Mouse (Mus musculus) adrenal gland, postnatal 10 days (tissue): ENCODE data around the gene Letm1. TPM values are rescaled to one million over a fixed set of nuclear protein-coding genes. Genes with fewer than 3 reads are reported as not detected.

Experiments
- DNase-seq: peaks from one replicate; pipeline ENCODE4 v3.0.0; 2021; ENCODE audit warnings: mixed read lengths
- total RNA-seq, 2 experiments: library from RNA; stranded (reverse); gene quantifications; 2 replicates each; pipeline ENCODE4 v1.2.3; 2021

Letm1 gene
- total RNA-seq, 2 experiments from 2014 or later = 160 to 165 TPM

DNA sequence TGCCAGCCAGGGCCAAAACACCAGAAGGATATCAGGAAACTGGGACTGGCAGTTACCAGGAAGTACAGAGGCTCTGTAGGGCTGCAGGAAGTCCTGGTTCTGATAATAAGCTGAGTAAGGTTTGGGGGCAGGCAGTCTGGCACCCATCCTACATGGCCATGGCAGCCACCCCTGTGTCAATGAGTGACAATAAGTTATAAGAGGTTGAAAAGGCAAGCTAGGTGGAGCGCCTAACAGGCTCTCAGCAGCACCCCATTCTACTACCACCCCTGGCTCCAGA, 76.3 kb downstream of the Letm1 start:
- no peak for DNase-seq

DNA sequence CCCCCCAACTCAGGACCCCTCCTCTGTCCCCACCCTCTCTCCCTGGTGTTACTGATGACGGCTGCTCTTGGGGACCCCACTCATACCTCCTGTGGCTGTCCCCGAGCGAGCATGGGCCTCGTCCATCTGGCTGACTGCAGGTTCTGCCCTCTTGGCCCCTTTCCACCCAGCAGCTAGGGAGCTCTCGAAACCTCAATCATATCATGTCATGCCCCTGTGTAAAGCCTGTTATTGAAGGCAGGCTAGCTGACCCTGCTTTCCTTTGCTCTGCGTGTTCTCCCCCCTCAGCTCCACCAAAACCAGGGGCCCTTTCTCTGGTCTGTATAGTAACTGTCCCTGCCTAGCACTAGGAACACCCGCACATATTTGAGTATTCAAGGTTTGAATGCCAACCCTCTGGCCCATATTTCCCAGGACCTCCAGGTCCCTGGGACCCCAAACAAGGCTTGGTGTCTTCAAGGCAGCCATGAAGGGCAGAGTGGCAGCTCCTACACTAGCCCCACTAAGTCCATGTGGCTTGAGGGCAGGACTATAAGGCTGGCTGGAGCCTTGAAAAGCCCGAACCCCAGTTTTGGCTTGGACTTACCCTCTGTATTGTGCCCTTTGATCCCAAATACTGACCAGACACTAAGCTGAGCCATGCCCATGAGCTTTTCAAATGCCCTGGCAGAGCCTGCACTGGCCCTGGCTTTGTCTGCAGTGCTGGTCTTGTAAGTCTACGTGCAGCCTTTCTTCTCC, 76.8 kb downstream of the Letm1 start:
- no peak for DNase-seq

DNA sequence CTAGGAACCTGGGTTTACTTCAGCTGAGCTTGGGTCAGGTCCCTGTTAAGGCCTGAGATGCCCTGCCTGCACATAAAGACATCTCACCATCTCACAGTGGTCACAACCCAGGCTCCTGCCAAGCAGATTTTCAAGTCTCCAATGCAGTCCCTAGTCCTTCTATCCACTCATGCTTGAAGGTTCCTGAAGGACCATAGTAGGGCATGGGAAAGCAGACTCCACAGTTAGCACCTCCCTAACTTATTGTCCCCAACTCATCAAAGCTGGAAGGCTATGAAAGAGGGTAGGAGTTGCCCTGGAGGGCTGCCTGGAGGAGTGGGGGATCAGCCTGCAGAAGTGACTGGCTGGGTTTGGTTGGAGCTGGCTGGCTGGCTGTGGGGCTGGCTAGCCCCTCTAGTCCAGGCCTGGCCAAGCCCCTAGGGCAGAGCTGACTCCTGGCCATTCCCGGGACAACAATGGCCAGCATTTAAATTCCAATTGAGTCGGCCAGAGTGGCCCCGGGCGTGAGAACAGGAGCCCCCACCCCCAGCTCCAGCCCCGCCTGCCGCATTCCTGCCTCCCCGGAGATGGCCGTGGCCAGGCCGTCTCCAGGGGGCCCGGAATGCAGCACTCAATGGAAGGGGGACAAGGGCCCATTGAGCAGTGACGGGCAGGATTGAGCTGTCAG, 77.5 kb downstream of the Letm1 start:
- no peak for DNase-seq

DNA sequence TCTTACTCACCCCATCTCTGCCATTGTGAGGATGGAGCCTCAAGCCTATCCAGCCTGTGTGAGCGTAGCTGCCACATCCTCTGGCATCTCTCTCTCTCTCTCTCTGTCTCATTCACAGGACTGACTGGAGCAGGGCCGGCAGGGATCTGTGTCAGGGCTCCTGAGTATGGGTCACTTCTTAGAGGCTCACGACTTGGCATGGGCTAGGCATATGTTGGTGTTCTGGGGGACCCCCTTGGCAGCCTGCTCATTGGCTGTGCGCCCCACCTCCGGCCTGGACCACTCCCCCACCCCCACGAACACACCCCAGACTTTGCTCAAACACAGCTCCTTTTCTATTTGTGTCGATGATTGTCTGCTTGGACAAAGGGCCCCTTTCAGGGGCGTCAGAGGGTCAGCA, 78.6 kb downstream of the Letm1 start:
- DNase-seq = no peak

DNA sequence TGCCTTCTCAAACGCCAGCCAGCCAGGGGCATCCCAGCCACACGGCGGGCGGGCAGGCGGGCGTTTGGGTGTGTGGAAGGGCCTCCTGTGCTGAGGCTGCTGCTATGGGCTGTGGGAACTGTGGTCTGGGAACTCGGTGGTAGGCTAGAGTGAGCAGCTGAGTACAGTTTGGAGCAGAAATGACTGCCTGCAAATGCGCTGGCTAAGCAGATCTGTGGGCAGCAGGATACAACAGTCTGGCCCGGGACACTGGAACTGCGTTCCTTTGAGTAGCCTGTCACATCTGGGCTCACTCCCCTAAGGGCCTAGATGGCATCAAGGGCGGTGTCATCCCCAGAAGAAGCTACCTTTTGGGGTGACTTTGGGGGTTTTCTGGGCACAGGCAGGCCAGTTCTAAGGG, 80.8 kb downstream of the Letm1 start:
- no peak for DNase-seq

DNA sequence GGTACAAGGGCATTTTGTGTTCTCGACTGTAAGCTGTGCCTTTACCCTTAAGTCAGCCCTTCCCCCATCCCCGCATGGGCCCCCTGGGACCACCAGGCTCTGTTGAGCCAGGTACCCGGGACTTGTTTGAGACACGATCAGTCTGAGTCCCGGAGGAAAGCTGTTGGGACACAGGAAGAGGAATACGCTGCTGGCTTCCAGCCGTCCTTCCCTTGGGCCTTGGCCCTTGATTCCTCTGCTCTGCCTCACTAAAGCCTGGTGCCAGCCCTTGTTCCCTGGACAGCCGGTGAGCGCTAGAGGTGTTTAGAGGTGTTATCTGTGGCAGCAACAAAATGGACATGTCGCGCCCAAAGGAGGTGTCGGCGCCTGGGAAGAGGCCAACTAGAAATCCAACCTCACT, 82.6 kb downstream of the Letm1 start:
- DNase-seq = peak; percentile 68

DNA sequence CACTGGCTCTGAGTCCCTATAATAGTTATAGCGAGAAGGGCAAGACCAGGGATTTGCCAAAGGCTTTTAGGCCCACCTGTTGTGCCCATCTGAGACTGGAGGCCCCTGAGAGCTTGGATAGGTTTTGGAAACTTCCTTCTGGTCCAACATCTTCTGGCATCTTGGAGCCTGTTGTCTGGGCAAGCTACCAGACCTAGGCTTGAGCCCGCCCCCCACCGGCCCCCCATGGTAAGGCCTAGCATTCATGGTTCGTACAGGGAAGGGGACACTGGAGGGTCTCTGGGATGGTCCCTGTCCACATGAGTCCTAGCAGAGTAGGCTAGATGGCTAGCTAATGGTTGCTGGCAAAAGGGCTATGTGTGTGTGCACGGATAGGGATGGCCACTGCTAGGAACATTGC, 83.9 kb downstream of the Letm1 start:
- DNase-seq = no peak

DNA sequence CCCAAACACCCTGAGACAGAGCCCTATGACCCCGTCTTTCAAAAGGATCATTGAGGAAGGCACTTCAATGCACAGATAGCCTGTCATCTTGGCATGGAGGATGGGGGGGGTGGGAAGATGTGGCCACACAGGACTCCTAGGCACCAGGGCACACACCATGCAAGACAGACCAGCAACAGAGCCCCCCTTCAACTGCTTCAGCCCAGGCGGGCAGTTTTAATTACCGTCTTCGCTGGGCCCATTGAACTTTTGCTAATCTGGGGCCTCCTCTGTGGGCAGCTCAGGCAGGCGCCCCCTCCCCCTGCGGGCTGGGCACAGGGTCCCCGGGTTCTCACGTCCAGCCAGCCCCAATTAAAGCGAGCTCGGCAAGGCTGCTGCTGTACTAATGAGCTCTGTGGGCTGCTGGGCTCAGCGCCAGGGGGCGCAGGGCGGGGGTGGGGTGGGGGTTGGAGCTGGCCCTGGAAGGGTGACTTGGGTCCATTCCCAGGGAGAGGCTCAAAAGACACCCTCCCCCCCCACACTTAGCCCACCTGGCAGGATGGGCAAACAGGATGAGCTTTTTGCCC, 84.6 kb downstream of the Letm1 start:
- DNase-seq = no peak

DNA sequence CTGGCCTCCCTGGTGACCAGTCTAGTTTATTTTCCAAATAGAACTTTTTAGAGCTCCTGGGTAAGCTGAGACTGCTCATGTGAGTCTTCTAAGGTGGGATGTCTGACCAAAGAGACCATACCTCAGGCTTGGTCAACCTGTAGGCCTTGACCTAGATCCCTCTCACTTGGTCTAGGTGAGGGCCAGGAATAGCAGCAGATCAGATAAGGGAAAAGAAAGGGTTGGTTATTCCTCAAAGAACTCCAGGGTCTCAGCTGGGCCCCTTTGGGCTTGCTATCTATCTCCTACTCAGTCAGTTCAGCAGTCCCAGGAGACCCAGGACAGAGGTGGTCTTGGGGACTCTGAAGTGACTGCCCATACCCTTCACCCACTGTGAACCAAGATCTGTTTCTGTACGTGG, 85.1 kb downstream of the Letm1 start:
- no peak for DNase-seq

DNA sequence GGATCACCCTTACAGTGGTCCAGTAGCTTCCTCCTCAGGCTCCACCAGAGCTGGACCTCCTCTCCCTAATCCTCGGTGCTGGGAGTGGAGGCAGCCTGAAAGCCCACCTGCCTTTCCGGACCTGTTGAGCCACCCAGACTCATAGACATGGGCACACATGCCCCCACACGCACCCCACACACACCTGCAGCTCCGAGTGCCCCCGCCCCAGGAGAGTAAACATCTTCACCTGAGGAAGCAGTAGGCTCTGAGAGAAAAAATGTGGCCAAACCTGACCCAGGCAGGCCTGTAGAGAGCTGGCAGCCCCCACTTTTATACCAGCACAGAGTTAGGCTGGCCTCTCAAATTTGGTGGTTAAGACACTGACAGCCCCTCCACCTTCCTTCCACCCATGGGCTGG, 86.2 kb downstream of the Letm1 start:
- DNase-seq = no peak

DNA sequence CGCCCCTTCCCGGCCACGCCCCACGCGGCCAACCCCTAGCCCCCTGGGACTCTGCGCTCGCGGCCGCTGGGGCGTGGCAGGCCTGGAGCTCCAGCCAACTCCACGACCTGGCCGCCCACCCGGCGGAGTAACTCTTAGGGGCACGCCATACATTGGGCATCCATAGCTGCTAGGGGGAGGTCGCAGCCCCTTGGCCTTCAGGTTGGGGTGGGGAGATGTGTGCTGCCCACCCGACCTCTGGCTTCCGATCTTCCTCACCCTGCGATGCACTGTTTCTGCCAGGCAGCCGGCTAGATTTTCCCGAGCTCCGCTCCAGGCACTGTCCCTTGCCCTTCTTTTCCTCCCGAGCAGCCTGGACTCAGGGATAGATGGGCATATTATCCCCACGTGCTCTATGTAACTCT, 86.9 kb downstream of the Letm1 start:
- no peak for DNase-seq

DNA sequence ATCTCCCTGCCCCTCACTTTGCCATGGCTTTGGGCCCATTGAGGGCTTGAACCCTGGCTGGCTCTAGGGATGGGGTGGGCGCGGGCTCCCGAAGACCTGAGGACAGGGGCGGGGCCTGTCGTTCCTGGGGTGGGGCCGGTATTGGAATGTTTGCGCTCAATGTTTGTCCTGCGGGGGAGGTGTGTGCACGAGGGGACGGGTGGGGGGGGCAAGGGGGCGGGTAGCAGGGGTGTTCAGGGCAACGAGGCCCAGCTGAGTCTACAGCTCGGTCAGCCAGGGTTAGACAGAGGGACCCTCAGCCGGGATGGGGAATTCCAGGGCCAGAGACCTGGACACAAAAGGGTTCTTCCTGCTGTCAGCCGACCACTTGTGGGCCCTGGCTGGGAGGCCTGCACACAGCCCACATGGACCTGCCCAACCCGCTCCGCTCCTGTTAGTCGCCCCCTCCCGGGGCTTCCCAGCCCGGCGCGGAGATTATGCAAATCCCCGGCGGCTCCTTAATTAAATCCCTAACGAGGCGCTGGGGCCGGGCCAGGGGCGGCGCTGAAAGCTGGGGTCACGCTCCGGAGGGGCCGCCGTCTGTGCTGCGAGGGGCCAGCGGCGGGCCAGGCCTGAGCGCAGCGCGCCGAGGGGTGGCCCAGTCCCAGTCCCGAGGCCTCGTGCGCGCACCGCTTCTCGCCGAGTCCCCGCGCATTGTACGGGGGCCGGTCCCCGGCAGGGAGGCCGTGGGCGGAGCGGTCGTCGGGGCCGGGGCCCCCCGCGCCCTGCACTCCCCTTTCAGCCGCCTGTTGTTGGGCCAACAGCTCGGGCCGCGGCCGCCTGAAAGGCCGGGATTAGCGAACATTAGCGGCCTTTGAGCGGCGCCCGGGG, 87.5 kb downstream of the Letm1 start:
- peak; percentile 42 for DNase-seq

DNA sequence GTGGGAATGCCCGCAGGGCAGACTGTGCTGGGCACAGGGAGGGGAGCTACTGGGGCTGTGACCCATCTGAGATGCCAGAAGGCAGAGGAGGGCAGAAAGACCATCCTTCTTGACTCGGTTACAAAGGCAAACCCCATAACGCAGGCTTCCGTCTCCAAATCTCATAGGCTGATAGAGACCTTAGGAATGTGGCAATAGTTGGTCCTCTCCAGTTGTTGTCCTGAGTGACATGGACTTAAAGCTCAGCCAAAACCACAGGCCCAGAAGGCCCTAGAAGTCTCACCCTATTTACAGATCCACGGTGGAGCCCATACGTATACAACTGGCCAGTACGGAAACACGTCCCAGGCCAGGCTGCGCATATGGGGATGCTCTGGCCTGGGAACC, 88.2 kb downstream of the Letm1 start:
- DNase-seq = no peak

DNA sequence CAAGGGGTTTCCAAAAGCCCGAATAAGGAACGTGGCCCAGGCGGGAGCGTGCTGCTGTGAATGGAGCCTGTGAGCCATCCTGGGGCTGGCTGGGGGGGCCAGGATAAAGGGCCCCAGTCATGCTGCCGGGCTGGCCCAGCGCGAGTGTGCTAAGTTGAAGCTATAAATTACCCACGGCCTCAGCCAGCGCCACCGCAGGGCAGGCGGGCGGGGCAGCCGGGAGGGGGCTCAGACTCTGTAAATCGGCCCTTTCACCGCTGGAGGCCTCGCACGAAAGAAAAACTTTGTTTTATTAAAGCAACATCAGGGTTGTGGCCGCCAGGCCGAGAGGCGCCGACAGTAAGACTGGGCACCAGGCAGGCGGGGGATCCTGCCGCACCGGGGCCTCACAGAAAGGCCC, 90.2 kb downstream of the Letm1 start:
- peak; percentile 37 for DNase-seq

DNA sequence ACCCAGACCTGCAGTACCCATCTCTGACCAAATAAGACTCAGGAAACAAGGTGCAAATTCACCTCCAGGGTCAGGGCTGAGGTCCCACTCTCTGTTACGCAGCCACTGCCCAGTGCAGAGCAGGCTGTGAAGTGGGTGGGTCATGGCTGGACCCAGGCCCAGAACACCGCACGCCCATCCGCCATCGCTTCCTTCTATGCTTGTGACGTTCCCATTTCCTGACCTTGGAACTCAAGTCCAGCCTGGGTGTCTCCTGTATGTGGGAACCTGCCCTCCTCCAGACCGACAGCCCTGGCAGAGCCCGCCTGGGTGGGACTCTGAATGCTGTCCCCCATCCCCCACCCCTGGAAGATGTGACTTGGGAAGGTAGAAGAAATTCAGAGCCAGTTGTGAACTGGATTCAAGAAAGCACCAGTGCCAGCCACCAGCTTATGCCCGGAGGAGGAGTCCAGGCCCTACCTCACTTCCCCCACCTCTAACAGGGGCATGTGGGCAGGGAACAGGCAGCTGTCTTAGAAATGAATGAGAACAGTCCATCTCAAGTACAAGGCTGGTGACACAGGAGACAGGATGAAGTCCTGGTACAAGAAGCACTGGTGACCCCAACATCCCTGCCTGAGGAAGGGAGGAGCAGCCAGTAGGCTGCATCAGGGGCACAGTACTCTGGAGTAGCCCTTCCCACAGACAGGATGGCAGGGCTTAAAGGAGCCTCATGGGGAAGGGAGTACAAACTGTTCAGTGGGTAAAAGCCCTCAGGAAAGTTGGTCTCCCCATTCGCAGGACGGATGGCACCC, 92.6 kb downstream of the Letm1 start:
- DNase-seq = peak; percentile 30

Other genes starting within 250 kb of the Letm1 start
- 10 to 100 TPM; 25.2 to 28.6 TPM for gene Fam53a, start 153.2 kb downstream of the Letm1 start, total RNA-seq
- gene Gm9903, start 152.9 kb downstream of the Letm1 start, total RNA-seq = under 1 TPM; 0.39 to 0.48 TPM
- 10 to 100 TPM; 50.1 to 56.5 TPM for gene Slbp, start 130.2 kb downstream of the Letm1 start, total RNA-seq
- 10 to 100 TPM; 24.0 to 31.5 TPM for gene Tacc3, start 124.7 kb downstream of the Letm1 start, total RNA-seq
- gene Tmem129, start 124.4 kb downstream of the Letm1 start, total RNA-seq = 10 to 100 TPM; 18.6 to 21.7 TPM
- 1 to 10 TPM; 4.8 to 8.8 TPM for gene Fgfr3, start 61.1 kb downstream of the Letm1 start, total RNA-seq
- gene Nsd2, start 37.9 kb upstream of the Letm1 start, total RNA-seq = 10 to 100 TPM; 54.3 to 71.7 TPM
- gene Nelfa, start 153.6 kb upstream of the Letm1 start, total RNA-seq = 10 to 100 TPM; 18.2 to 22.7 TPM
- 10 to 100 TPM; 18.2 to 23.6 TPM for gene Gm1673, start 200.6 kb upstream of the Letm1 start, total RNA-seq
- 10 to 100 TPM; 19.6 to 30.1 TPM for gene Nat8l, start 213.2 kb upstream of the Letm1 start, total RNA-seq